Mouse (Mus musculus): Measurements from ENCODE around the gene Traf7. TPM values are rescaled to one million over a fixed set of nuclear protein-coding genes. Genes with fewer than 3 reads are reported as not detected.

Traf7 gene
- total RNA-seq, 1 experiment, result 149 TPM

DNA sequence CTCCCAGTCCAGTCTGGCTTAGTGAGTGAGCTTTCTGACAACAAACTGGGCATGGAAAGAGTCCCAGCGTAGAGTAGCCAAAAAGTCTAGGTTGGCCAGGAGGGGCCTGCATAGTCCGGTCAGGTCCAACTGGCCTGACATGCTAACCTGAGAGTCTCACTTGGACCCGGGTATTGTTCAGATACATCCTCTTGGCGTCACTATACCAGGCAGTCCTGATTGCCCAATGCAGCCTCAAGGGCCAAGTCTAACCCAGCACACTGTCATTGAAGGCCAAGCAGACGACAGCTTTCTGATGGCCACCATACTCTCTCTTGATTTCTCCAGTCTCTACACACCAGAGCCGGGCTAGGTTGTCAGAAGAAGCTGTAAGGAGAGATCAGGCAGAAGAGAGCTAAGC lies 52.2 kb downstream of the Traf7 start:
- in situ Hi-C loops (cut with MboI; ENCODE audit: low sequenced_read_pairs in 2 of 2, unreplicated experiment in 2 of 2), result no loop called here
- Histone ChIP-seq H3K4me1 (ENCODE audit: control insufficient read depth in 2 of 2, insufficient read depth in 2 of 2, low read length in 2 of 2, poor library complexity in 1 of 2) (peaks cover 0 to 12% of the 10 kb centered on the region in 2 experiments; a peak in 3 of 4 replicates), H3K4me3 (ENCODE audit: insufficient read depth in 1 of 2, low read depth in 1 of 2, low read length in 2 of 2, poor library complexity in 1 of 2, severe bottlenecking in 1 of 2) (no peak overlapping the region), H3K36me3 (ENCODE audit: control insufficient read depth, insufficient read depth, low read length, poor library complexity, severe bottlenecking) (peaks cover 31% of the 10 kb centered on the region; the same call in 1 of the 2 replicates), H3K27ac (ENCODE audit: insufficient read depth, low read depth, low read length, poor library complexity, severe bottlenecking) (no peak overlapping the region), H3K9ac (ENCODE audit: insufficient read depth, low read depth, low read length, poor library complexity, severe bottlenecking) (no peak overlapping the region), H3K9me3 (ENCODE audit: control insufficient read depth, insufficient read depth, low read depth, low read length) (no peaks in the 10 kb centered on the region)
- TF ChIP-seq HCFC1 (IDR thresholded peaks at IDR 0.05; ENCODE audit: borderline replicate concordance, insufficient read depth, low read length), result no peak
- no peak for DNase-seq (ENCODE audit: low read depth, low spot score)

DNA sequence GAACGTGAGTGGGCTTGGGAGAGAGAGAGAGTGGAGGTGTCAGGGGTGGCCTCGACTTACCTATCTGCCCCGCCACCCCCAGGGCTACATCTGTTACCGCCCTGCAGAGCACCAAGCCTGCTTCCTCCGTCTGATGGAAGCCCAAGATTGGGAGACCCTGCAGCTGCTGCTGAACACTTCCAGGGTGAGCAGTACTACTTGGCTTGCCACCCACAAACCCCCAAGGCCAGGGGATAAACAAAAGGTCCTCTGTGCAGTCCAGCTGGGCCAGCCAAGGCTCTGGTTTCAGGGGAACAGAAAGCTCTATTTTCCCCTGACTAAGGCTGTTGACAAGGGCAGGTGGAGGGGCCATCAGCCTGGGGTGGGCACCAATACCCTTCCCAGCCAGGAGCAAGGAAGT lies 53.2 kb downstream of the Traf7 start:
- Histone ChIP-seq H3K36me3 (ENCODE audit: control insufficient read depth, insufficient read depth, low read length, poor library complexity, severe bottlenecking) (peaks cover 31% of the 10 kb centered on the region; the same call in 1 of the 2 replicates), H3K9me3 (ENCODE audit: control insufficient read depth, insufficient read depth, low read depth, low read length) (no peaks in the 10 kb centered on the region), H3K4me1 (ENCODE audit: control insufficient read depth in 2 of 2, insufficient read depth in 2 of 2, low read length in 2 of 2, poor library complexity in 1 of 2) (peaks cover 0 to 9% of the 10 kb centered on the region in 2 experiments; a peak in 3 of 4 replicates), H3K4me3 (ENCODE audit: insufficient read depth in 1 of 2, low read depth in 1 of 2, low read length in 2 of 2, poor library complexity in 1 of 2, severe bottlenecking in 1 of 2) (no peak overlapping the region), H3K27ac (ENCODE audit: insufficient read depth, low read depth, low read length, poor library complexity, severe bottlenecking) (no peak overlapping the region), H3K9ac (ENCODE audit: insufficient read depth, low read depth, low read length, poor library complexity, severe bottlenecking) (no peak overlapping the region)
- no peak for TF ChIP-seq HCFC1 (IDR thresholded peaks at IDR 0.05; ENCODE audit: borderline replicate concordance, insufficient read depth, low read length)
- TF ChIP-seq ZC3H11A (IDR thresholded peaks at IDR 0.05; ENCODE audit: borderline replicate concordance, low read depth, low read length), result no peak
- no peak for TF ChIP-seq ZNF384 (IDR thresholded peaks at IDR 0.05; ENCODE audit: low read depth, low read length)
- DNase-seq (ENCODE audit: low read depth, low spot score), result no peak
- in situ Hi-C loops (cut with MboI; ENCODE audit: low sequenced_read_pairs in 2 of 2, unreplicated experiment in 2 of 2), result no loop called here

DNA sequence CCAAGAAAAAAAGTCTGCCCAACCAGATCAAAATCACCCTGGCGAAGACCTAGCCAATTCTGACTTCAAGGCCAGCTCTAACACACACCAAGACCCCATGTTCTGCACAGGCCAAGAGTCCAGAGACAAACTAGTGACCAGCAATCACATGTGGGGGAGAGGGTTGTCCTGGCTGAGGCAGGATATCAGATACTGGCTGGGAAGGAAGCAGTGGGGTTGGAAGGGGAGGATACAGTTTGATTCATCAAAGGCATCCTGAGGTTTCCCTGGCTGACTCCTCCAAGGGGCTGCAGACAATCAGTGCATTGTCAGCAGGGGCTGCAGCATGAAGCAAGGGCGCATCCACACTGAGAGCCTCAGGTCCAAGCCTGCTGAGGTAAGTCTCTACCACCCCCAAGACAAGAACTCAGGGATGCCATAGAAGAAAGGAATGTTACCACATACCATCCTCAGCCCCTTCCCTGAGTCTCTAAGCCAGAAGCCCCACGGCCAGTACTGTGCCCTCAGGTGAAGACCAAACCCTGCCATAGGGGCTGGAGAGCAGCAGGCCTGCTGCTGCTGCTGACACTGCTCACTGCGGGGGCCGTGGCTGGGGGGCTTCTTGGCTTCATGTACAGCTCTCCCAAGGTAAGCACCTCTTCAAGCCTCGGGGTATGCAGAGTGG lies 54.0 kb downstream of the Traf7 start, which contains the start of gene Bricd5:
Gene Bricd5, plus strand, starts transcription at position 273 of the 664 bp plus-strand sequence.
- peaks cover 0 to 9% of the 10 kb centered on the region in 2 experiments; a peak in 2 of 4 replicates for H3K4me1 ChIP-seq (ENCODE audit: control insufficient read depth in 2 of 2, insufficient read depth in 2 of 2, low read length in 2 of 2, poor library complexity in 1 of 2)
- TF ChIP-seq ZC3H11A (IDR thresholded peaks at IDR 0.05; ENCODE audit: borderline replicate concordance, low read depth, low read length) (no peak), MAFK (IDR thresholded peaks at IDR 0.05; ENCODE audit: insufficient read depth, low read depth, low read length) (no peak), CHD2 (IDR thresholded peaks at IDR 0.05; ENCODE audit: low read depth, low read length) (no peak), HCFC1 (IDR thresholded peaks at IDR 0.05; ENCODE audit: borderline replicate concordance, insufficient read depth, low read length) (no peak), ZNF384 (IDR thresholded peaks at IDR 0.05; ENCODE audit: low read depth, low read length) (no peak)
- in situ Hi-C loops (cut with MboI; ENCODE audit: low sequenced_read_pairs in 2 of 2, unreplicated experiment in 2 of 2), result no loop called here
- no peak within 1 kb of the TSS for H3K4me3 ChIP-seq (ENCODE audit: insufficient read depth in 1 of 2, low read depth in 1 of 2, low read length in 2 of 2, poor library complexity in 1 of 2, severe bottlenecking in 1 of 2)
- no peak for DNase-seq (ENCODE audit: low read depth, low spot score)
- no peak within 1 kb of the TSS for H3K27ac ChIP-seq (ENCODE audit: insufficient read depth, low read depth, low read length, poor library complexity, severe bottlenecking)
- peaks cover 31% of the 10 kb centered on the region; the same call in 1 of the 2 replicates for H3K36me3 ChIP-seq (ENCODE audit: control insufficient read depth, insufficient read depth, low read length, poor library complexity, severe bottlenecking)
- no peaks in the 10 kb centered on the region for H3K9me3 ChIP-seq (ENCODE audit: control insufficient read depth, insufficient read depth, low read depth, low read length)
- no peak within 1 kb of the TSS for H3K9ac ChIP-seq (ENCODE audit: insufficient read depth, low read depth, low read length, poor library complexity, severe bottlenecking)

DNA sequence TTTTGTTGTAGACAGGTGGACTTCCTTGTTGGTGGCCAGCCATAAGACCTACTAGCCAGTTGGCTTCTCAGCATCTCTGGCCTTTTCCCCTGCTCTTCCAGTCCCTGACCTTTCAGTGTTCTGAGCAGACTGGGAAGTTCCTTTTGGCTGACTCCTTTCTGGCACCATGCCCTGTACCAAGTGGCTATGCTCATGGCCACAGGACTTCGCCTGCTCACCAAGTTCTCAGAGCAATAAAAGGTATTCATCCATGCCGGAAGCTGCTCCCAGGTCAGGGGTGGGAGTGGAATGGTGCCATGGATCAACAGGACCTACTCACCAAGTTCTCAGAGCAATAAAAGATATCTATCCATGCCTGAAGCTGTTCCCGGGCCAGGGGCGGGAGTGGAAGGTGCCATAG lies 55.2 kb downstream of the Traf7 start:
- Histone ChIP-seq H3K9me3 (ENCODE audit: control insufficient read depth, insufficient read depth, low read depth, low read length) (no peaks in the 10 kb centered on the region), H3K4me1 (ENCODE audit: control insufficient read depth in 2 of 2, insufficient read depth in 2 of 2, low read length in 2 of 2, poor library complexity in 1 of 2) (peaks cover 0 to 5% of the 10 kb centered on the region in 2 experiments; a peak in 2 of 4 replicates), H3K4me3 (ENCODE audit: insufficient read depth in 1 of 2, low read depth in 1 of 2, low read length in 2 of 2, poor library complexity in 1 of 2, severe bottlenecking in 1 of 2) (no peak overlapping the region), H3K27ac (ENCODE audit: insufficient read depth, low read depth, low read length, poor library complexity, severe bottlenecking) (no peak overlapping the region), H3K36me3 (ENCODE audit: control insufficient read depth, insufficient read depth, low read length, poor library complexity, severe bottlenecking) (peaks cover 29% of the 10 kb centered on the region; the same call in 1 of the 2 replicates), H3K9ac (ENCODE audit: insufficient read depth, low read depth, low read length, poor library complexity, severe bottlenecking) (no peak overlapping the region)
- TF ChIP-seq ZNF384 (IDR thresholded peaks at IDR 0.05; ENCODE audit: low read depth, low read length), result no peak
- no peak for TF ChIP-seq MAFK (IDR thresholded peaks at IDR 0.05; ENCODE audit: insufficient read depth, low read depth, low read length)
- no peak for TF ChIP-seq CHD2 (IDR thresholded peaks at IDR 0.05; ENCODE audit: low read depth, low read length)
- no peak for TF ChIP-seq ZC3H11A (IDR thresholded peaks at IDR 0.05; ENCODE audit: borderline replicate concordance, low read depth, low read length)
- TF ChIP-seq HCFC1 (IDR thresholded peaks at IDR 0.05; ENCODE audit: borderline replicate concordance, insufficient read depth, low read length), result no peak
- in situ Hi-C loops (cut with MboI; ENCODE audit: low sequenced_read_pairs in 2 of 2, unreplicated experiment in 2 of 2), result no loop called here
- no peak for DNase-seq (ENCODE audit: low read depth, low spot score)
